Mouse (Mus musculus) neural tube, embryonic 12.5 days (tissue): ENCODE data around the gene Sdhaf3. TPM values are rescaled to one million over a fixed set of nuclear protein-coding genes. Genes with fewer than 3 reads are reported as not detected.

Experiments
- ATAC-seq: fragments of 200-750 bp; cut with Nextera tagmentation; 2 replicates; pipeline ENCODE4 v1.8.0; 2017; ENCODE audit warnings: low read depth, mild to moderate bottlenecking, moderate TSS enrichment, moderate library complexity; ENCODE audit not compliant: low FRiP score
- H3K27ac ChIP-seq: fragments of 300-500 bp; sonication (generic); 2 replicates; pipeline ENCODE4 v1.5.1; 2016
- H3K27me3 ChIP-seq: fragments of 300-500 bp; sonication (generic); replicated peaks from 2 replicates; pipeline ENCODE4 v1.6.1; 2016; ENCODE audit warnings: mild to moderate bottlenecking
- H3K36me3 ChIP-seq: fragments of 300-500 bp; sonication (generic); 2 replicates; pipeline ENCODE4 v1.6.1; 2016; ENCODE audit warnings: mild to moderate bottlenecking
- H3K4me1 ChIP-seq: fragments of 300-500 bp; sonication (generic); 2 replicates; pipeline ENCODE4 v1.6.1; 2016
- H3K4me2 ChIP-seq: fragments of 300-500 bp; sonication (generic); replicated peaks from 2 replicates; pipeline ENCODE4 v1.6.1; 2016; ENCODE audit warnings: mild to moderate bottlenecking
- H3K4me3 ChIP-seq: fragments of 300-500 bp; sonication (generic); 2 replicates; pipeline ENCODE4 v1.5.1; 2016
- H3K9ac ChIP-seq: fragments of 300-500 bp; sonication (generic); 2 replicates; pipeline ENCODE4 v1.6.1; 2016; ENCODE audit warnings: mild to moderate bottlenecking
- H3K9me3 ChIP-seq: fragments of 300-500 bp; sonication (generic); 2 replicates; pipeline ENCODE4 v1.6.1; 2016; ENCODE audit warnings: mild to moderate bottlenecking
- WGBS: fragments of 180-500 bp; shearing (Covaris S2); methylation state at CpG from one replicate; pipeline ENCODE4 v1.1.7; 2016; 5-methylcytosine and 5-hydroxymethylcytosine counted together
- polyA plus RNA-seq: library from polyadenylated mRNA; unstranded; fragments of >200 nt; fragmentation: Nextera tagmentation; extraction: Ambion mirVana; gene quantifications from 2 replicates; pipeline ENCODE4 v1.2.1, GENCODE M21; 2016

Gene Sdhaf3
- 6.6 TPM in 2 replicates for polyA plus RNA-seq

GRCm38 (mm10) chr6:6955764-6956561 is at the start of gene Sdhaf3:
Gene Sdhaf3 (plus strand): TSS chr6:6956004.
- WGBS = under 1% methylated on average over 52 of the region's 52 CpGs
- no peaks in the 10 kb centered on the region for H3K36me3 ChIP-seq
- H3K9me3 ChIP-seq = no peaks in the 10 kb centered on the region
- ATAC-seq = peak; percentile 99
- H3K4me2 ChIP-seq = peak within 1 kb of the TSS; percentile 77
- no peaks in the 10 kb centered on the region for H3K27me3 ChIP-seq
- H3K4me1 ChIP-seq = 0 out of 2 replicates have a peak, but pooled peaks cover 4% of the 10 kb centered on the region
- no peak within 1 kb of the TSS for H3K27ac ChIP-seq
- H3K4me3 ChIP-seq = peak within 1 kb of the TSS; percentile 63
- peak within 1 kb of the TSS; percentile 70 for H3K9ac ChIP-seq

- WGBS = 82% methylated on average over 8 of the region's 8 CpGs
- ATAC-seq = no peak
- no peak overlapping the region for H3K9ac ChIP-seq
- H3K27me3 ChIP-seq = no peaks in the 10 kb centered on the region
- no peaks in the 10 kb centered on the region for H3K9me3 ChIP-seq
- H3K27ac ChIP-seq = no peak overlapping the region
- H3K4me1 ChIP-seq = no peaks in the 10 kb centered on the region
- H3K4me2 ChIP-seq = no peak overlapping the region
- no peaks in the 10 kb centered on the region for H3K36me3 ChIP-seq
- no peak overlapping the region for H3K4me3 ChIP-seq
Observed at GRCm38 (mm10) chr6:6909586-6909985, 46.2 kb upstream of the Sdhaf3 start.

DNA sequence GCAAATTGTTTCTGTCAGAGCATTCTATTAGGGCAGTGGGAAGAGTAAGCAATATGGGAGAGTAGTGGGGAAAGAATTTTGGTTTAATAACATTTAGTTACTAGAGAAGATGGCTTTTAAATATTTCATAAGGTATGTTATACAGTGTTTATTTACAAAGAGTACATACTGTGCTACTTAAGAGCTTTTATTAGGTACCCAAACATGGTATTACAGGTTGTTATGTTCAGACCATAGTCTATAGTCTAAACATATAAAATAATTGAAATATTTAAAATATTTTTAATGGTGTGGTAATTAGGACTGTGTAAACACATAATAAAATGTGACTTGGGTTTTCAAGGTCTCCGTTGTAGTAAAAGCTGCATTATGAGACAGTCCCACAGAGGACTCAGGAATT is 41.5 kb upstream of the Sdhaf3 start:
- Histone ChIP-seq H3K9ac (no peak overlapping the region), H3K27me3 (no peaks in the 10 kb centered on the region), H3K4me3 (no peak overlapping the region), H3K27ac (no peak overlapping the region), H3K4me2 (no peak overlapping the region), H3K4me1 (no peaks in the 10 kb centered on the region), H3K9me3 (no peaks in the 10 kb centered on the region), H3K36me3 (no peaks in the 10 kb centered on the region)
- no peak for ATAC-seq
- WGBS = 95% methylated on average over 1 of the region's 1 CpGs

GRCm38 (mm10) chr6:6914849-6915525 is 40.8 kb upstream of the Sdhaf3 start:
- H3K4me2 ChIP-seq = no peak overlapping the region
- no peak overlapping the region for H3K9ac ChIP-seq
- H3K4me3 ChIP-seq = no peak overlapping the region
- WGBS = 41% methylated on average over 5 of the region's 5 CpGs
- ATAC-seq = peak; percentile 83
- no peaks in the 10 kb centered on the region for H3K27me3 ChIP-seq
- no peaks in the 10 kb centered on the region for H3K36me3 ChIP-seq
- no peaks in the 10 kb centered on the region for H3K9me3 ChIP-seq
- H3K27ac ChIP-seq = no peak overlapping the region
- no peaks in the 10 kb centered on the region for H3K4me1 ChIP-seq

DNA sequence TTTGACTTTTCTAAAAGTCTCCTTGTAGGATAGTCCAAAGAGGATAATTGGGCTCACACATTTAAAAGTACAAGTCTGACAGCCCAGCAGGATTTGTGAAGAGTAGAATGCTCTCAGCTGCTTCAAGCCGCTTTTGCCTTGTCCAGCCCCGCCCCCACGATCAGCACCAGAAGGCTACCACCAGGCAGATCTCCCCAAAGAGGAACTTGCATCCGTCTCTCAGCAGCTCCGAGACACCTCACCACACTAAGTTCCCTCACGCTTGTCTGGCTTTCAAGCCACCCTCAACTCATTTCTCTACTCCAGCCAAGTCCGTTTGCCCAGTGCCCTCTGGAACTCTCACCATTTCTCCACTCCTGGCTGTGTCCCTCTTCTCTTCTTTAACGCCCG is 40.3 kb upstream of the Sdhaf3 start:
- H3K4me1 ChIP-seq = no peaks in the 10 kb centered on the region
- 62% methylated on average over 9 of the region's 9 CpGs for WGBS
- no peaks in the 10 kb centered on the region for H3K27me3 ChIP-seq
- H3K4me2 ChIP-seq = no peak overlapping the region
- ATAC-seq = no peak
- no peaks in the 10 kb centered on the region for H3K9me3 ChIP-seq
- no peak overlapping the region for H3K4me3 ChIP-seq
- no peak overlapping the region for H3K27ac ChIP-seq
- H3K36me3 ChIP-seq = no peaks in the 10 kb centered on the region
- no peak overlapping the region for H3K9ac ChIP-seq

DNA sequence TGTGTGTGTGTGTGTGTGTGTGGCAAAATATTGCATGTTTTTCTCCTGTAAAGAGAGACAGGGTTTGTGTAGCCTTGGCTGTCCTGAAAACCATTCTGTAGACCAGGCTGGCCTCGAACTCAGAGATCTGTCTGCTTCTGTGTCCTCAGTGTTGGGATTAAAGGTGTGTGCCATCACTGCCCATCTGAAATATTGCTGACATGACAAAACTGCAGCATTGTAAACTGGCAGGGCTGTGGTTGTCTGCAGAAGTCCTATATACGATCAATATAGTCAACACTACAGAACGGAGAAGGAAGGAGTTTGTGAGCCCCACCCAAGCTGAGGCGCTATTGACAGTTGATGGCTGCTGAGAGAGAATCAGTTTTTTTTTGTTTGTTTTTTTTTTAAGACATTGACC is 38.5 kb upstream of the Sdhaf3 start:
- Histone ChIP-seq H3K27me3 (no peaks in the 10 kb centered on the region), H3K36me3 (no peaks in the 10 kb centered on the region), H3K4me2 (no peak overlapping the region), H3K27ac (no peak overlapping the region), H3K9me3 (no peaks in the 10 kb centered on the region), H3K4me3 (no peak overlapping the region), H3K9ac (no peak overlapping the region), H3K4me1 (no peaks in the 10 kb centered on the region)
- no peak for ATAC-seq
- WGBS = 91% methylated on average over 4 of the region's 4 CpGs

GRCm38 (mm10) chr6:6925264-6925663 is 30.5 kb upstream of the Sdhaf3 start:
- no peak for ATAC-seq
- Histone ChIP-seq H3K27me3 (no peaks in the 10 kb centered on the region), H3K9ac (no peak overlapping the region), H3K4me3 (no peak overlapping the region), H3K4me1 (no peaks in the 10 kb centered on the region), H3K27ac (no peak overlapping the region), H3K4me2 (no peak overlapping the region), H3K36me3 (no peaks in the 10 kb centered on the region), H3K9me3 (no peaks in the 10 kb centered on the region)
- WGBS = 57% methylated on average over 1 of the region's 1 CpGs

GRCm38 (mm10) chr6:6930831-6931230 is 25.0 kb upstream of the Sdhaf3 start:
- Histone ChIP-seq H3K4me3 (no peak overlapping the region), H3K36me3 (no peaks in the 10 kb centered on the region), H3K4me1 (no peaks in the 10 kb centered on the region), H3K4me2 (no peak overlapping the region), H3K27ac (no peak overlapping the region), H3K9ac (no peak overlapping the region), H3K27me3 (no peaks in the 10 kb centered on the region), H3K9me3 (no peaks in the 10 kb centered on the region)
- WGBS = 86% methylated on average over 4 of the region's 4 CpGs
- ATAC-seq = no peak

- no peaks in the 10 kb centered on the region for H3K9me3 ChIP-seq
- H3K4me2 ChIP-seq = no peak overlapping the region
- H3K27ac ChIP-seq = no peak overlapping the region
- H3K4me1 ChIP-seq = no peaks in the 10 kb centered on the region
- no peaks in the 10 kb centered on the region for H3K36me3 ChIP-seq
- no peak for ATAC-seq
- no peak overlapping the region for H3K9ac ChIP-seq
- no peaks in the 10 kb centered on the region for H3K27me3 ChIP-seq
- no peak overlapping the region for H3K4me3 ChIP-seq
- 76% methylated on average over 4 of the region's 4 CpGs for WGBS
Observed at GRCm38 (mm10) chr6:6931507-6931906, 24.3 kb upstream of the Sdhaf3 start.

DNA sequence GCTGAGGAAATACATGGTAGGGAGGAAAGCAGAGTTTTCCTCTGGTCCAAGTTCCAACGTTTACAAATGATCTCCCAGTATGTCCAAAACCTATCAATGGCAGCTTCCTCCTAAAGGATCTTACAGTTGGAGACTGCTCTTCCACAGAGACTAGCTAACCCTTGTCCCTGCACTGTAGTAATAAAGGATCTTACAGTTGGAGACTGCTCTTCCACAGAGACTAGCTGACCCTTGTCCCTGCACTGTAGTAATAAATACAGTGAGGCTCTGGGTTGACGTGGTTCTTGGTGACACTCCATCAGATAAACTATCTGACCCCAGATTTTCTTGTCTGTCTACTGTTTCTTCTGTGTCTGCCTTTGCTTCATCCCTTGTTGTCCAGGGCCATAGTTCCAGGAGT is 15.0 kb upstream of the Sdhaf3 start:
- WGBS = 61% methylated on average over 2 of the region's 2 CpGs
- no peaks in the 10 kb centered on the region for H3K27me3 ChIP-seq
- H3K4me1 ChIP-seq = no peaks in the 10 kb centered on the region
- H3K9ac ChIP-seq = no peak overlapping the region
- no peak overlapping the region for H3K27ac ChIP-seq
- no peaks in the 10 kb centered on the region for H3K36me3 ChIP-seq
- no peak for ATAC-seq
- no peaks in the 10 kb centered on the region for H3K9me3 ChIP-seq
- no peak overlapping the region for H3K4me2 ChIP-seq
- no peak overlapping the region for H3K4me3 ChIP-seq

- Histone ChIP-seq H3K4me2 (no peak overlapping the region), H3K27ac (no peak overlapping the region), H3K9me3 (no peaks in the 10 kb centered on the region), H3K4me1 (no peaks in the 10 kb centered on the region), H3K9ac (no peak overlapping the region), H3K36me3 (no peaks in the 10 kb centered on the region), H3K27me3 (no peaks in the 10 kb centered on the region), H3K4me3 (no peak overlapping the region)
- no peak for ATAC-seq
- 42% methylated on average over 6 of the region's 6 CpGs for WGBS
Observed at GRCm38 (mm10) chr6:6942813-6943212, 13.0 kb upstream of the Sdhaf3 start.

DNA sequence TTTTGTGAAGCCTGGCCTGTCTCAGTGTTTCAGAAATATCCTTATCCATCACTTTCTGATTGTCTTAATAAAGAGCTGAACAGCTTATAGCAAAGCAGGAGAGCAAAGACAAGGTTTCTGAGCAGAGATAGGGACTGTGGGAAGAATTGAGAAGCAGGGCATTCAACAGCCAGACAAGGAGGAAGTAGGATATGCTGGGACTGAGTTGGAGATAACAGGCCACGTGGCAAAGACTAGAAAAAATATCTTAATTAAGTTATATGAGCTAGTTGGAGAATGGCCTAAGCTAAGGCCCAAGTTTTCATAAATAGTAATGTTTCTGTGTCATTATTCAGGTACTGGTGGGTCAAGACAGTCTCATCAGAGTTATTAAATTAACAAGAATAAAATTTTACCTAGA is 8.2 kb upstream of the Sdhaf3 start:
- Histone ChIP-seq H3K4me2 (no peak overlapping the region), H3K36me3 (no peaks in the 10 kb centered on the region), H3K9ac (no peak overlapping the region), H3K27me3 (no peaks in the 10 kb centered on the region), H3K4me3 (no peak overlapping the region), H3K27ac (no peak overlapping the region), H3K9me3 (no peaks in the 10 kb centered on the region), H3K4me1 (no peaks in the 10 kb centered on the region)
- ATAC-seq = no peak
- 15% methylated on average over 1 of the region's 1 CpGs for WGBS
